Mouse (Mus musculus): ENCODE results near the gene Stxbp5l. TPM values are rescaled to one million over a fixed set of nuclear protein-coding genes. Genes with fewer than 3 reads are reported as not detected.

The Stxbp5l gene
- polyA plus RNA-seq, 1 experiment, result not detected

GRCm38 (mm10) chr16:37337529-37337928 lies 47.2 kb downstream of the Stxbp5l start:
- Histone ChIP-seq H3K36me3 (ENCODE audit: control insufficient read depth, insufficient read depth) (no peaks in the 10 kb centered on the region), H3ac (ENCODE audit: control insufficient read depth, insufficient read length) (no peak overlapping the region), H3K4me3 (no peak overlapping the region), H3K4me2 (ENCODE audit: low read depth) (no peak overlapping the region), H3K79me2 (ENCODE audit: control insufficient read depth, insufficient read depth) (no peaks in the 10 kb centered on the region), H3K27me3 (ENCODE audit: control insufficient read depth, insufficient read depth, insufficient read length) (no peaks in the 10 kb centered on the region)
- TF ChIP-seq TCF12 (IDR thresholded peaks at IDR 0.05; ENCODE audit: insufficient read depth, poor library complexity, severe bottlenecking), result no peak
- TF ChIP-seq TCF3 (IDR thresholded peaks at IDR 0.05; ENCODE audit: insufficient read length, low read depth), result no peak
- no peak for TF ChIP-seq REST (IDR thresholded peaks at IDR 0.05; ENCODE audit: insufficient read depth, insufficient read length)
- no peak for TF ChIP-seq MYOD1 (IDR thresholded peaks at IDR 0.05; ENCODE audit: control insufficient read depth in 1 of 3, insufficient read length in 2 of 3, low read depth in 2 of 3)
- no peak for TF ChIP-seq MYOG (IDR thresholded peaks at IDR 0.05; ENCODE audit: control insufficient read depth in 1 of 3, insufficient read depth in 1 of 3, insufficient read length in 2 of 3, low read depth in 2 of 3)
- TF ChIP-seq MAX (IDR thresholded peaks at IDR 0.05; ENCODE audit: low read depth), result no peak
- TF ChIP-seq USF1 (IDR thresholded peaks at IDR 0.05; ENCODE audit: low read depth), result no peak
- no peak for TF ChIP-seq POLR2AphosphoS2 (IDR thresholded peaks at IDR 0.05; ENCODE audit: insufficient read length, low read depth)
- no peak for TF ChIP-seq SRF (IDR thresholded peaks at IDR 0.05; ENCODE audit: control insufficient read depth, insufficient read length, low read depth)

GRCm38 (mm10) chr16:37304441-37304840 lies 80.3 kb downstream of the Stxbp5l start:
- H3K79me2 ChIP-seq (ENCODE audit: control insufficient read depth, insufficient read depth), result no peaks in the 10 kb centered on the region

GRCm38 (mm10) chr16:37292593-37292992 lies 92.2 kb downstream of the Stxbp5l start:
- H3K4me3 ChIP-seq, result no peak overlapping the region
- no peaks in the 10 kb centered on the region for H3K79me2 ChIP-seq (ENCODE audit: control insufficient read depth, insufficient read depth)
- no peaks in the 10 kb centered on the region for H3K36me3 ChIP-seq (ENCODE audit: control insufficient read depth, insufficient read depth)
- no peaks in the 10 kb centered on the region for H3K27me3 ChIP-seq (ENCODE audit: control insufficient read depth, insufficient read depth, insufficient read length)
- H3ac ChIP-seq (ENCODE audit: control insufficient read depth, insufficient read length), result no peak overlapping the region
- no peak for TF ChIP-seq CEBPB (IDR thresholded peaks at IDR 0.05; ENCODE audit: insufficient read depth, poor library complexity, severe bottlenecking)
- TF ChIP-seq MYOD1 (IDR thresholded peaks at IDR 0.05; ENCODE audit: control insufficient read depth in 1 of 3, insufficient read length in 2 of 3, low read depth in 2 of 3), result no peak
- no peak for TF ChIP-seq MYOG (IDR thresholded peaks at IDR 0.05; ENCODE audit: control insufficient read depth in 1 of 3, insufficient read depth in 1 of 3, insufficient read length in 2 of 3, low read depth in 2 of 3)
- no peak for TF ChIP-seq TCF12 (IDR thresholded peaks at IDR 0.05; ENCODE audit: insufficient read depth, poor library complexity, severe bottlenecking)
- TF ChIP-seq USF1 (IDR thresholded peaks at IDR 0.05; ENCODE audit: low read depth), result no peak
- TF ChIP-seq SRF (IDR thresholded peaks at IDR 0.05; ENCODE audit: control insufficient read depth, insufficient read length, low read depth), result no peak
- TF ChIP-seq POLR2AphosphoS2 (IDR thresholded peaks at IDR 0.05; ENCODE audit: insufficient read length, low read depth), result no peak
- no peak for TF ChIP-seq E2F4 (IDR thresholded peaks at IDR 0.05; ENCODE audit: insufficient read depth)
- no peak for TF ChIP-seq POLR2A (IDR thresholded peaks at IDR 0.05; ENCODE audit: insufficient read length, low read depth)
- no peak for TF ChIP-seq REST (IDR thresholded peaks at IDR 0.05; ENCODE audit: insufficient read depth, insufficient read length)
- TF ChIP-seq TCF3 (IDR thresholded peaks at IDR 0.05; ENCODE audit: insufficient read length, low read depth), result no peak
- TF ChIP-seq MAX (IDR thresholded peaks at IDR 0.05; ENCODE audit: low read depth), result no peak
- H3K4me2 ChIP-seq (ENCODE audit: low read depth), result no peak overlapping the region

More at GRCm38 (mm10) chr16:37304441-37304840, 80.3 kb downstream of the Stxbp5l start:
- TF ChIP-seq SRF (IDR thresholded peaks at IDR 0.05; ENCODE audit: control insufficient read depth, insufficient read length, low read depth), result no peak
- no peak for TF ChIP-seq E2F4 (IDR thresholded peaks at IDR 0.05; ENCODE audit: insufficient read depth)
- no peak for TF ChIP-seq USF1 (IDR thresholded peaks at IDR 0.05; ENCODE audit: low read depth)
- TF ChIP-seq POLR2A (IDR thresholded peaks at IDR 0.05; ENCODE audit: insufficient read length, low read depth), result no peak
- no peak for TF ChIP-seq MYOD1 (IDR thresholded peaks at IDR 0.05; ENCODE audit: control insufficient read depth in 1 of 3, insufficient read length in 2 of 3, low read depth in 2 of 3)
- TF ChIP-seq CEBPB (IDR thresholded peaks at IDR 0.05; ENCODE audit: insufficient read depth, poor library complexity, severe bottlenecking), result no peak
- TF ChIP-seq MAX (IDR thresholded peaks at IDR 0.05; ENCODE audit: low read depth), result no peak
- no peak for TF ChIP-seq TCF12 (IDR thresholded peaks at IDR 0.05; ENCODE audit: insufficient read depth, poor library complexity, severe bottlenecking)
- TF ChIP-seq POLR2AphosphoS2 (IDR thresholded peaks at IDR 0.05; ENCODE audit: insufficient read length, low read depth), result no peak
- TF ChIP-seq REST (IDR thresholded peaks at IDR 0.05; ENCODE audit: insufficient read depth, insufficient read length), result no peak
- no peak for TF ChIP-seq MYOG (IDR thresholded peaks at IDR 0.05; ENCODE audit: control insufficient read depth in 1 of 3, insufficient read depth in 1 of 3, insufficient read length in 2 of 3, low read depth in 2 of 3)
- TF ChIP-seq TCF3 (IDR thresholded peaks at IDR 0.05; ENCODE audit: insufficient read length, low read depth), result no peak
- Histone ChIP-seq H3K4me3 (no peak overlapping the region), H3K36me3 (ENCODE audit: control insufficient read depth, insufficient read depth) (no peaks in the 10 kb centered on the region), H3K27me3 (ENCODE audit: control insufficient read depth, insufficient read depth, insufficient read length) (no peaks in the 10 kb centered on the region), H3K4me2 (ENCODE audit: low read depth) (no peak overlapping the region), H3ac (ENCODE audit: control insufficient read depth, insufficient read length) (no peak overlapping the region)

DNA sequence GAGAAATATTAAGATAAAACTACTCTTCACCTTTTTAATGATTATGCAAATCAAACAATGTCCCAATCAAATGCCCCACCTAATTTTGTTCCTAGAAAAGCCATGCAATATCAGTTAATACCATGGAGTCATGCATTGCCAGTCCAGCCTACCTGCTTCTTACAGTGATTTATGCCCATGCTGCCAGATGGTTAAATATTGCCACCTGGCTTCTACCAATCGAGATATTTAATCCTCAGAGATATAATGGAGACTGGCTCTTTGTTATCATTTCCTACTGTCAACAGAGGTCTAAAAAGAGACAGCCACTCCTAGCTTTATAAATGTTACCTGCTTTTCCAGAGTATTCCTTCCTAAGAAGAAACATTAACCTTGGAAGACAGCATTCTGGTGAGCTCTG lies 104.6 kb downstream of the Stxbp5l start:
- no peaks in the 10 kb centered on the region for H3K27me3 ChIP-seq (ENCODE audit: control insufficient read depth, insufficient read depth, insufficient read length)
- H3K79me2 ChIP-seq (ENCODE audit: control insufficient read depth, insufficient read depth), result no peaks in the 10 kb centered on the region
- no peak for TF ChIP-seq TCF3 (IDR thresholded peaks at IDR 0.05; ENCODE audit: insufficient read length, low read depth)
- no peak for TF ChIP-seq SRF (IDR thresholded peaks at IDR 0.05; ENCODE audit: control insufficient read depth, insufficient read length, low read depth)
- no peak for TF ChIP-seq POLR2AphosphoS2 (IDR thresholded peaks at IDR 0.05; ENCODE audit: insufficient read length, low read depth)
- H3K36me3 ChIP-seq (ENCODE audit: control insufficient read depth, insufficient read depth), result no peaks in the 10 kb centered on the region
- H3K4me3 ChIP-seq, result no peak overlapping the region
- no peak overlapping the region for H3ac ChIP-seq (ENCODE audit: control insufficient read depth, insufficient read length)
- H3K4me2 ChIP-seq (ENCODE audit: low read depth), result no peak overlapping the region

DNA sequence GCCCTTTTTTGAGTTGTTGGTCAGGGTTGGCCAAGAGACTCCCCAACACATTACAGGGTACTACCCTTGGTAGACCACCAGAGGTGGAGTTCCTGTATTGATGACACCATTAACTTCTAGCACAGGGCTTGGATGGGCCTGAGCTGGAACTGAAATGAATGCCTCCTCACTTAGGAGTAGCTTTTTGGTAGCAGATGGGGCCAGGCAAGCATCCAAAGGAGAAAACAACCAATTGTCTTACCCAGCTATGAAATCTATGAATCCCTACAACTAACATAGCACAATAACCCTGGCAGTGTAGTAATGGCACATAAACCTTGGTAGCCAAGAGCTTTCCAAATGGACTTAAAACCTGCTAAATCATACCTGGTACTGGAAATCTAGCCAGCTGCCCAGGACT lies 111.1 kb downstream of the Stxbp5l start:
- TF ChIP-seq MAX (IDR thresholded peaks at IDR 0.05; ENCODE audit: low read depth) (no peak), POLR2AphosphoS2 (IDR thresholded peaks at IDR 0.05; ENCODE audit: insufficient read length, low read depth) (no peak), SRF (IDR thresholded peaks at IDR 0.05; ENCODE audit: control insufficient read depth, insufficient read length, low read depth) (no peak), USF1 (IDR thresholded peaks at IDR 0.05; ENCODE audit: low read depth) (no peak), MYOG (IDR thresholded peaks at IDR 0.05; ENCODE audit: control insufficient read depth in 1 of 3, insufficient read depth in 1 of 3, insufficient read length in 2 of 3, low read depth in 2 of 3) (no peak), MYOD1 (IDR thresholded peaks at IDR 0.05; ENCODE audit: control insufficient read depth in 1 of 3, insufficient read length in 2 of 3, low read depth in 2 of 3) (no peak), REST (IDR thresholded peaks at IDR 0.05; ENCODE audit: insufficient read depth, insufficient read length) (no peak), POLR2A (IDR thresholded peaks at IDR 0.05; ENCODE audit: insufficient read length, low read depth) (no peak), TCF12 (IDR thresholded peaks at IDR 0.05; ENCODE audit: insufficient read depth, poor library complexity, severe bottlenecking) (no peak)
- Histone ChIP-seq H3K79me2 (ENCODE audit: control insufficient read depth, insufficient read depth) (no peaks in the 10 kb centered on the region), H3K36me3 (ENCODE audit: control insufficient read depth, insufficient read depth) (no peaks in the 10 kb centered on the region), H3ac (ENCODE audit: control insufficient read depth, insufficient read length) (no peak overlapping the region), H3K27me3 (ENCODE audit: control insufficient read depth, insufficient read depth, insufficient read length) (no peaks in the 10 kb centered on the region), H3K4me3 (no peak overlapping the region), H3K4me2 (ENCODE audit: low read depth) (no peak overlapping the region)
